Mouse (Mus musculus) kidney, adult 18-20 months (tissue): ENCODE measurements around the gene Snrpb2.
A peak's percentile ranks its signal among the peaks of the same experiment; 100 is the strongest.

Experiments used
- DNase-seq: peaks from one replicate; pipeline ENCODE4 v3.0.0; 2021

The Snrpb2 gene

GRCm38 (mm10) chr2:143062812-143063792, at the start of gene Snrpb2:
Gene Snrpb2 (plus strand): TSS chr2:143063039.
- DNase-seq = peak; percentile 91

DNA sequence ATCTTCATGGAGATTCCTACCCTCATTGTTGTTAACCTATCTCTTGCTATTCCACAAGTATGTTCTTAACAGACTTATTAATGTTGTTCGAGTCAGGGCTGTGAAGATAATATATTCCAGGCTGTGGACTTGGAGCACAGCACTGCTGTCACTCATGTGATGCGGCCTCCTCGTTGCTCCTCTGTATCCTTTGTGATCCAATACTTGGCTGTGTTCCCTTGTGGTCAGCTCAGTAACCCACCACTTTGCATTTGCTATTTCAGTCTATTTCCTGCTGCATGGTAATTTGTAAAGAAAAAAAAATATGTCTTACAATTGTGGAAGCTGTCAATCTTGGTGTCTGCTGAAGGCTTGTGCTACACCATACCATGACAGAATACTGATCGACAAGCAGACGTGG, 49.8 kb upstream of the Snrpb2 start:
- no peak for DNase-seq

- DNase-seq = no peak
Measured at GRCm38 (mm10) chr2:143018084-143018483, 44.8 kb upstream of the Snrpb2 start.

DNA sequence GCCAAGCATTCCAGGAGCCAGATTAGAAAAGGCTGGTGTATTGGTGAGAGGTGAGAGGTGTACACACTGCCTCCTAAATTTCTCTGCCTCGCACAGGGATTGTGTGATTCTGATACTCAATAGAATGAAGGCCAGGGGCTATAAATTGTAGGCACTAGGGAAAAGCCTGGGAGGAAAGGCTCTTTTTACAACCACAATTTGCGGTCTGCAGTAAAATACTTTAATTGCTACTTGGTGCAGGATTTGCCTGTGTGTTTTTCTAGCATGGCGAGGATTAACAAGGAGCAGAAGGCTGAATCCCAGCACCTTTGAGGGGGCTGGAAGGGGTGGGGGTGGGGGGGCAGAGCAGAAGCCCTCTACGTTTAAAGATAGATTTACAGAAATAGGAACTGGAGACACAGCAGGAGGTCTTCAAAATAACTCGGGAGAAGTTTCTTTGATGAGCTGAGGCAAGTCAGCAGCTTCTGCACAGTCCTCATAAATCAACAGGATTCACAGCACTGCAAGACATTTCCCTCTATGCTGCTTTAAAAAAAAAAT, 44.2 kb upstream of the Snrpb2 start:
- no peak for DNase-seq

GRCm38 (mm10) chr2:143019727-143020126, 43.1 kb upstream of the Snrpb2 start:
- DNase-seq = no peak

GRCm38 (mm10) chr2:143023331-143023730, 39.5 kb upstream of the Snrpb2 start:
- DNase-seq = no peak

- DNase-seq = no peak
Measured at GRCm38 (mm10) chr2:143024226-143024625, 38.6 kb upstream of the Snrpb2 start.

DNA sequence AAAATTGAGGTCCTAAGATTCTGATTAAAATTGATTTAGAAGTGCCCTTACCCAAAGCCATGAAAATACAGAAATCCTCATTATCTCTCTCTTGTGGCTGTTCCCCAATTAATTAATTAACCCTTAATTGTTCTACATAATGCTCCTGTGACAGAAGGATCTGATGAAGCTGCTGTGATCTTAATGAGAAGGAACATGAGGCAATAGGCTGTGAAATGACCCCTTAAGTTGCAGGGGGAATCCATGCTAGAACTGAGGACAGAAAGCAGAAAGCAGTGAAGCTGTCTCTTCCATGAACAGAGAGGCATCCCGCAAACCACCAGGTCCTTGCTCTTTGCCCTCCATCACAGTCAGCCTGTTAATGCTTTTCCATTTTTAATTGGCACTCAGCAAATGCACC, 31.6 kb upstream of the Snrpb2 start:
- DNase-seq = no peak

GRCm38 (mm10) chr2:143032378-143033255, 30.2 kb upstream of the Snrpb2 start:
- DNase-seq = no peak

DNA sequence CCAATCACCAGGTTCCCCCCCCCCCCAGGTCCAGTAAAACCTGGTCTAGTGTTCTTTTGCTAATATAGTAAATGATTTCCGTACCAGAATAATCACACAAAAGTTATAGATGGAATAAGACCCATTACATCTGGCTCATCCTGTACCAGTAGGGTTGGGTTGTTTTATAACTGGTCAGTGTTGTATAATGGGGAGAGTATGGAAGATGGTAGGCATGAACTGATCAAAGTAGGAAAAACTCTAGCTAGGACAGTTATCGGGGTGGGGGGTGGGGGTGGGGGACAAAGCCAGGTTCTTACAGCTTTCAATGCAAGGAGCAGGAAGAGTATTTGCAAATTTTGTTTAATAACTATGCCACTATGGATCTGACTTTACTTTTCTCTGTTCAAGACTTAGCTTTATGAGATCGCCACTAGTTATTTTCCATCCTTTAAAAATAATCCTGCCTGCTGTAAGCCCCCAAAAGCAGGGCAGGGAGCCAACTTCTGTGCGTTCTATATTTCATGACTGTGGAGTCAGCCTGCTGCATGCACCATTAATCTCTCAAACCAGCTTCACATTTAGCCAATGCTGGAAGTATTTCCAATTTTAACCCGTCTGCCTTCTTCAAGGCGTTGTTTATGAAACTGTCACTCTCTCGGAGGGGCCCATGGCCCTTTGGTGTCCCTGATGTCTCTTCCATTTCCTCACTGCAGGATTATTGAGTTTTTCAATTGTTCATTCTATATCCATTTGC, 28.3 kb upstream of the Snrpb2 start:
- no peak for DNase-seq

GRCm38 (mm10) chr2:143035086-143035593, 27.7 kb upstream of the Snrpb2 start:
- DNase-seq = no peak

- DNase-seq = no peak
Measured at GRCm38 (mm10) chr2:143041596-143041995, 21.2 kb upstream of the Snrpb2 start.

DNA sequence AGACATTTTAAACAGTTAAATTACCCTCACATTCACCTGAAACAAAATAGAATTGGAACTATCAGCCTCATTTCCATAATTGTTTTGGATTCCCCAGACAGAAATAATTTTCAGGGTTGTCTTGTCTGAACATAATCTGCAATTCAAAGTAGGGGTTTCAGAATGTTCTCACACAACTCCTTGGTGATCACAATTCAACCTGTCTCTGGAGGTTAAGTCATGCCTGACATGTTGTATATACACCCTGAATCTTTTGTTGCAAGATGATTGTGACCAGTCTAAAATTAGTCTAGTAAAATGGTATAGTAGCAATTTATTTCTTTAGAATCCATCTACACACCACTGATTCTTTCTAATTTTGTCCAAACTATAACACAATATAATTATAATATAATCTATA, 7.6 kb upstream of the Snrpb2 start:
- no peak for DNase-seq

GRCm38 (mm10) chr2:143056736-143057135, 6.1 kb upstream of the Snrpb2 start:
- no peak for DNase-seq

- no peak for DNase-seq
Measured at GRCm38 (mm10) chr2:143062432-143062811, 417 bp upstream of the Snrpb2 start.

- DNase-seq = no peak
Measured at GRCm38 (mm10) chr2:143065914-143066313, 3.1 kb downstream of the Snrpb2 start.

DNA sequence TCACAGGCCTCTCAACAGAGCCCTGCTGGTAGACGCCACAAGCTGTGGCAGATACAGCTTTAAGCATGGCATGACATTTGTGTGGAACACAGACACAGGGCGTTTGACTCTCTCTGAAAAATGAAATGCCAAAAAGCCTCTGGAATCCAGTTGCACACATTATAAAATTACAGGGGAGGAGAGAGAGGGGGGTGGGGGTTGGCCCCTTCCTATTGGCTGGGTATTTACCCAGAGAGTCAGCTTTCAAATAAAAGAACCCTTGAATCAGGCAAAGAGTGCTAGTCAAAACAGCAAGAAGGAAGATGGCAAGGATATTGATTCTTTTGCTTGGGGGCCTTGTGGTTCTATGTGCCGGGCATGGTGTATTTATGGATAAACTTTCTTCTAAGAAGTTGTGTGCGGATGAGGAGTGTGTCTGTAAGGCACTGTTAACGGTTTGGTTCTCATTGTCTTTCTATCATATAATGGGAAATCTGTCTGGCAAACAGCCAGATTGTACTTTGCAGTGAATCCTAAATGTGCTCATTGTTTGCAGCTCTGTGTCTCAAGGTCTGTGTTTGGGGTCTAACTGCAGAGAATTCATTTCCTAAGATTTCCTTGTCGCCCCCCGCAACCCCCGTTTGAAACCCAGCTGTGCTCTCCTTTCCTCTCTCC, 15.5 kb downstream of the Snrpb2 start, which contains the start of gene Otor:
Otor (plus strand) TSS at position 276 of the 654 bp plus-strand sequence.
- no peak for DNase-seq

GRCm38 (mm10) chr2:143081693-143082092, 18.9 kb downstream of the Snrpb2 start:
- DNase-seq = no peak

GRCm38 (mm10) chr2:143084852-143085397, 22.1 kb downstream of the Snrpb2 start:
- no peak for DNase-seq

GRCm38 (mm10) chr2:143089866-143090265, 27.0 kb downstream of the Snrpb2 start:
- no peak for DNase-seq

DNA sequence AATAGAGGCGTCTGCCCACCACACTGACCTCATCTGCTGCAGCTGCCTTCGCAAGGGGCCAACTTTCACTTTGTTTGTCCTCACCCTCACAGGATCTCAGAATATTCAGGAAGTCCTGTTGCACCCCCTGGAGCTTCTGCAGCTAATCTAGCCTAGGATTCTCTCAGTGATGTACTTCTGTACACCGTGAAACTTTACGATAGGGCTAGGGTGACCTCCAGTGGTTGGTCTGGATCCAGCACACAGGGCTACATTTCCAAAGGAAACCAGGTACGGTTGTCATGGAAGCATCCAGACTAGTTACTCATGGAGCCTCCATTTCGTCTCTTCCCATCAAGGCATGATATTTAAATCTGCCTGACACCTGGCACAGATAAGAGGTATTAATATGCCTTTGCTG, 30.9 kb downstream of the Snrpb2 start:
- DNase-seq = peak; percentile 35
